Mouse (Mus musculus) kidney, embryonic 14.5 days (tissue): Measurements from ENCODE around the gene Faf2. TPM values are rescaled to one million over a fixed set of nuclear protein-coding genes. Genes with fewer than 3 reads are reported as not detected.

Experiments
- ATAC-seq: fragments of 200-750 bp; cut with Nextera tagmentation; 2 replicates; pipeline ENCODE4 v1.8.0; 2017; ENCODE audit warnings: moderate number of reproducible peaks, mild to moderate bottlenecking, moderate TSS enrichment, moderate library complexity; ENCODE audit not compliant: low FRiP score, low TSS enrichment
- H3K27ac ChIP-seq: fragments of 300-500 bp; sonication (generic); 2 replicates; pipeline ENCODE4 v1.5.1; 2014; ENCODE audit warnings: low read depth, mild to moderate bottlenecking, low read length, moderate library complexity, mixed read lengths
- H3K27me3 ChIP-seq: fragments of 300-500 bp; sonication (generic); 2 replicates; pipeline ENCODE4 v1.6.1; 2014; ENCODE audit warnings: mild to moderate bottlenecking, low read length; ENCODE audit not compliant: control insufficient read depth, insufficient read depth
- H3K36me3 ChIP-seq: fragments of 300-500 bp; sonication (generic); 2 replicates; pipeline ENCODE4 v1.6.1; 2014; ENCODE audit warnings: low read length, mixed read lengths; ENCODE audit not compliant: control insufficient read depth, insufficient read depth
- H3K4me1 ChIP-seq: fragments of 300-500 bp; sonication (generic); 2 replicates; pipeline ENCODE4 v1.6.1; 2014; ENCODE audit warnings: low read length, mixed read lengths; ENCODE audit not compliant: control insufficient read depth, insufficient read depth
- H3K4me2 ChIP-seq: fragments of 300-500 bp; sonication (generic); replicated peaks from 2 replicates; pipeline ENCODE4 v1.6.1; 2014; ENCODE audit warnings: low read depth, mild to moderate bottlenecking, low read length
- H3K4me3 ChIP-seq: fragments of 300-500 bp; sonication (generic); 2 replicates; pipeline ENCODE4 v1.5.1; 2014; ENCODE audit warnings: mild to moderate bottlenecking, low read length
- H3K9ac ChIP-seq: fragments of 300-500 bp; sonication (generic); 2 replicates; pipeline ENCODE4 v1.6.1; 2014; ENCODE audit warnings: low read depth, mild to moderate bottlenecking, low read length, moderate library complexity
- H3K9me3 ChIP-seq: fragments of 300-500 bp; sonication (generic); 2 replicates; pipeline ENCODE4 v1.6.1; 2016; ENCODE audit warnings: low read length; ENCODE audit not compliant: control insufficient read depth
- WGBS: fragments of 180-500 bp; shearing (Covaris S2); extraction: QIAGEN DNeasy Blood & Tissue Kit; methylation state at CpG from one replicate; pipeline ENCODE4 v1.1.7; 2014; 5-methylcytosine and 5-hydroxymethylcytosine counted together
- polyA plus RNA-seq: library from polyadenylated mRNA; unstranded; fragments of >200 nt; fragmentation: Nextera tagmentation; extraction: Ambion mirVana; gene quantifications from 2 replicates; pipeline ENCODE4 v1.2.1, GENCODE M21; 2014

Faf2 gene
- polyA plus RNA-seq, 1 experiment from 2014 or later: 126 TPM

GRCm38 (mm10) chr13:54602639-54603111, 18.9 kb upstream of the Faf2 start:
- 15% methylated on average over 3 of the region's 3 CpGs for WGBS
- peaks cover 9% of the 10 kb centered on the region; the same call in 1 of the 2 replicates for H3K36me3 ChIP-seq
- no peak for ATAC-seq
- H3K27ac ChIP-seq: no peak overlapping the region
- H3K9me3 ChIP-seq: no peaks in the 10 kb centered on the region
- H3K27me3 ChIP-seq: no peaks in the 10 kb centered on the region
- H3K9ac ChIP-seq: no peak overlapping the region
- no peak overlapping the region for H3K4me3 ChIP-seq
- H3K4me2 ChIP-seq: no peak overlapping the region
- no peaks in the 10 kb centered on the region for H3K4me1 ChIP-seq

GRCm38 (mm10) chr13:54603501-54603900, 18.1 kb upstream of the Faf2 start:
- Histone ChIP-seq H3K36me3 (peaks cover 7% of the 10 kb centered on the region; the same call in 1 of the 2 replicates), H3K27ac (no peak overlapping the region), H3K27me3 (no peaks in the 10 kb centered on the region), H3K4me3 (no peak overlapping the region), H3K4me1 (no peaks in the 10 kb centered on the region), H3K4me2 (no peak overlapping the region), H3K9ac (no peak overlapping the region), H3K9me3 (no peaks in the 10 kb centered on the region)
- ATAC-seq: no peak

- 69% methylated on average over 4 of the region's 4 CpGs for WGBS
- no peaks in the 10 kb centered on the region for H3K9me3 ChIP-seq
- no peak overlapping the region for H3K9ac ChIP-seq
- H3K4me2 ChIP-seq: no peak overlapping the region
- 0 out of 2 replicates have a peak, but pooled peaks cover 2% of the 10 kb centered on the region for H3K4me1 ChIP-seq
- ATAC-seq: no peak
- no peak overlapping the region for H3K27ac ChIP-seq
- H3K27me3 ChIP-seq: no peaks in the 10 kb centered on the region
- no peak overlapping the region for H3K4me3 ChIP-seq
- H3K36me3 ChIP-seq: peaks cover 7% of the 10 kb centered on the region; the same call in 1 of the 2 replicates
Measured at GRCm38 (mm10) chr13:54604221-54604620, 17.4 kb upstream of the Faf2 start.

- no peak overlapping the region for H3K4me3 ChIP-seq
- H3K27ac ChIP-seq: no peak overlapping the region
- no peaks in the 10 kb centered on the region for H3K9me3 ChIP-seq
- ATAC-seq: no peak
- H3K36me3 ChIP-seq: peaks cover 5% of the 10 kb centered on the region; the same call in 1 of the 2 replicates
- WGBS: 76% methylated on average over 5 of the region's 5 CpGs
- no peak overlapping the region for H3K4me2 ChIP-seq
- H3K27me3 ChIP-seq: no peaks in the 10 kb centered on the region
- H3K4me1 ChIP-seq: peaks cover 9% of the 10 kb centered on the region; the same call in 1 of the 2 replicates
- no peak overlapping the region for H3K9ac ChIP-seq
Measured at GRCm38 (mm10) chr13:54605426-54605825, 16.2 kb upstream of the Faf2 start.

GRCm38 (mm10) chr13:54607204-54607603, 14.4 kb upstream of the Faf2 start:
- H3K27me3 ChIP-seq: no peaks in the 10 kb centered on the region
- ATAC-seq: no peak

GRCm38 (mm10) chr13:54608002-54608401, 13.6 kb upstream of the Faf2 start:
- Histone ChIP-seq H3K9ac (no peak overlapping the region), H3K27me3 (no peaks in the 10 kb centered on the region), H3K4me1 (peaks cover 13% of the 10 kb centered on the region; the same call in 1 of the 2 replicates), H3K4me3 (no peak overlapping the region), H3K36me3 (peaks cover 5% of the 10 kb centered on the region; the same call in 1 of the 2 replicates), H3K9me3 (no peaks in the 10 kb centered on the region), H3K27ac (no peak overlapping the region), H3K4me2 (no peak overlapping the region)
- no peak for ATAC-seq
- 76% methylated on average over 3 of the region's 3 CpGs for WGBS

More at GRCm38 (mm10) chr13:54607204-54607603, 14.4 kb upstream of the Faf2 start:
- Histone ChIP-seq H3K4me1 (peaks cover 13% of the 10 kb centered on the region; the same call in 1 of the 2 replicates), H3K4me2 (no peak overlapping the region), H3K9ac (no peak overlapping the region), H3K4me3 (no peak overlapping the region), H3K9me3 (no peaks in the 10 kb centered on the region), H3K27ac (no peak overlapping the region), H3K36me3 (peaks cover 5% of the 10 kb centered on the region; the same call in 1 of the 2 replicates)
- 66% methylated on average over 5 of the region's 5 CpGs for WGBS

- no peak overlapping the region for H3K9ac ChIP-seq
- no peak overlapping the region for H3K4me2 ChIP-seq
Measured at GRCm38 (mm10) chr13:54608666-54609065, 12.9 kb upstream of the Faf2 start.

GRCm38 (mm10) chr13:54609301-54609700, 12.3 kb upstream of the Faf2 start:
- no peak overlapping the region for H3K27ac ChIP-seq
- H3K4me2 ChIP-seq: no peak overlapping the region; the same call in 1 of the 2 replicates
- no peaks in the 10 kb centered on the region for H3K9me3 ChIP-seq
- ATAC-seq: no peak
- H3K9ac ChIP-seq: no peak overlapping the region
- H3K4me1 ChIP-seq: peaks cover 13% of the 10 kb centered on the region; the same call in 1 of the 2 replicates
- H3K4me3 ChIP-seq: no peak overlapping the region
- no peaks in the 10 kb centered on the region for H3K27me3 ChIP-seq
- peaks cover 5% of the 10 kb centered on the region; the same call in 1 of the 2 replicates for H3K36me3 ChIP-seq
- 35% methylated on average over 1 of the region's 1 CpGs for WGBS

More at GRCm38 (mm10) chr13:54608666-54609065, 12.9 kb upstream of the Faf2 start:
- ATAC-seq: no peak
- Histone ChIP-seq H3K4me3 (no peak overlapping the region), H3K9me3 (no peaks in the 10 kb centered on the region), H3K27ac (no peak overlapping the region), H3K36me3 (peaks cover 5% of the 10 kb centered on the region; the same call in 1 of the 2 replicates), H3K4me1 (peaks cover 13% of the 10 kb centered on the region; the same call in 1 of the 2 replicates), H3K27me3 (no peaks in the 10 kb centered on the region)
- WGBS: 34% methylated on average over 8 of the region's 8 CpGs

- ATAC-seq: peak; percentile 29; the same call in 1 of the 2 replicates
Measured at GRCm38 (mm10) chr13:54610613-54610971, 11.0 kb upstream of the Faf2 start.

More at GRCm38 (mm10) chr13:54610613-54610971, 11.0 kb upstream of the Faf2 start:
- no peaks in the 10 kb centered on the region for H3K9me3 ChIP-seq
- peak overlapping the region; percentile 76 for H3K9ac ChIP-seq
- H3K4me1 ChIP-seq: peaks cover 13% of the 10 kb centered on the region; the same call in 1 of the 2 replicates
- H3K36me3 ChIP-seq: 0 out of 2 replicates have a peak, but pooled peaks cover 5% of the 10 kb centered on the region
- peak overlapping the region; percentile 89 for H3K4me2 ChIP-seq
- H3K27me3 ChIP-seq: no peaks in the 10 kb centered on the region
- peak overlapping the region; percentile 60 for H3K4me3 ChIP-seq
- 8% methylated on average over 13 of the region's 13 CpGs for WGBS
- peak overlapping the region; percentile 15; the same call in 1 of the 2 replicates for H3K27ac ChIP-seq
